Mouse (Mus musculus) C2C12 (cell line): ENCODE measurements at regions not wholly inside any gene's neighbourhood (a gene's known extent, or its start where the extent isn't known, plus 50 kb on each side); places are given as distances from the start of the nearest gene placed in this dataset.

Experiments
- H3K27me3 ChIP-seq: one replicate; pipeline ENCODE4 v1.6.1; 2011; ENCODE audit not compliant: control insufficient read depth, insufficient read depth, insufficient read length
- H3K36me3 ChIP-seq: one replicate; pipeline ENCODE4 v1.6.1; 2011; ENCODE audit not compliant: control insufficient read depth, insufficient read depth
- H3K4me3 ChIP-seq: one replicate; pipeline ENCODE4 v1.5.1; 2011; ENCODE audit warnings: mild to moderate bottlenecking, control low read depth; ENCODE audit not compliant: poor library complexity, insufficient read depth, severe bottlenecking
- H3K79me2 ChIP-seq: one replicate; pipeline ENCODE4 v1.6.1; 2011; ENCODE audit not compliant: control insufficient read depth, insufficient read depth
- H3K79me3 ChIP-seq: one replicate; pipeline ENCODE4 v1.6.1; 2011; ENCODE audit warnings: low read depth, control low read depth
- H3ac ChIP-seq: one replicate; pipeline ENCODE3; 2011; ENCODE audit warnings: low read depth; ENCODE audit not compliant: control insufficient read depth, insufficient read length
- CEBPB ChIP-seq: IDR thresholded peaks from one replicate; pipeline ENCODE4 v1.6.1; 2011; ENCODE audit warnings: low read depth, mild to moderate bottlenecking, control low read depth, moderate library complexity
- CTCF ChIP-seq: IDR thresholded peaks from one replicate; pipeline ENCODE4 v1.5.1; 2011; ENCODE audit not compliant: control insufficient read depth, insufficient read depth, insufficient read length
- FOSL1 ChIP-seq: IDR thresholded peaks from one replicate; pipeline ENCODE4 v1.8.0; 2011; ENCODE audit warnings: mild to moderate bottlenecking, low read length; ENCODE audit not compliant: poor library complexity, insufficient read depth, severe bottlenecking
- MAX ChIP-seq: IDR thresholded peaks from one replicate; pipeline ENCODE4 v1.6.1; 2011; ENCODE audit warnings: mild to moderate bottlenecking, control low read depth
- MYOD1 ChIP-seq: IDR thresholded peaks from one replicate; pipeline ENCODE4 v1.6.1; 2011; ENCODE audit warnings: low read depth; ENCODE audit not compliant: control insufficient read depth, insufficient read length
- MYOG ChIP-seq: IDR thresholded peaks from one replicate; pipeline ENCODE4 v1.6.1; 2011; ENCODE audit not compliant: control insufficient read depth, insufficient read length; ENCODE audit errors: extremely low read depth
- USF1 ChIP-seq: IDR thresholded peaks from one replicate; pipeline ENCODE4 v1.6.1; 2011; ENCODE audit warnings: low read depth, mild to moderate bottlenecking, control low read depth, moderate library complexity

DNA sequence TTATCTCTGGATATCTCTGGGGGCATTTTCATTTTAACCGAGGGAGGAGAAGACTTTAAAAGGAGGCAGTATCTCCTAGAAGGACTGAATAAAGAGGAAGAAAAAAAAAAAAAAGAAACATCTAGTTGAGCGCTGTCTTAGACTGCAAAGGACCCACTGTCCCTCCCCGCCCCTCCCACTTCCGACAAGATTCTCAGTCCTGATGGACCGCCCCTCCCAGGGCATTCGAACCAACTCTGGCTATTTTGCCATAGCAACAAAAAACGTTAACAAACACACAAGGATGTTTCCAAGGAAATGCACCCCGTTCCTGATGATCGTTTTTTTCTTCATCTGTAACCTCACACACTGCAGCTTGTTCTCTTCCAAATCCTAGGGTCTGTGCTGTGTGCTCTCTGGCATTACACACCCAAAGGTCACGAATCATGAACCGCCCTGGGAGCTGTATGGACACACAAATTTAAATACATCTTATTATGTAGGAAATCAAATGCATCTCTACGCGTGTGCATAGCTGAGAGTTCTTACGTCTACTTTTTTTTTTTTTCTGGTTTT is 75.8 kb downstream of the Rnd3 start:
- no peaks in the 10 kb centered on the region for H3K36me3 ChIP-seq
- TF ChIP-seq USF1 (no peak), CEBPB (no peak), MYOD1 (no peak), FOSL1 (no peak), MAX (no peak), CTCF (no peak), MYOG (no peak)
- H3K79me3 ChIP-seq = no peaks in the 10 kb centered on the region
- H3K79me2 ChIP-seq = no peaks in the 10 kb centered on the region
- no peaks in the 10 kb centered on the region for H3K27me3 ChIP-seq
- no peak overlapping the region for H3K4me3 ChIP-seq
- no peak overlapping the region for H3ac ChIP-seq

DNA sequence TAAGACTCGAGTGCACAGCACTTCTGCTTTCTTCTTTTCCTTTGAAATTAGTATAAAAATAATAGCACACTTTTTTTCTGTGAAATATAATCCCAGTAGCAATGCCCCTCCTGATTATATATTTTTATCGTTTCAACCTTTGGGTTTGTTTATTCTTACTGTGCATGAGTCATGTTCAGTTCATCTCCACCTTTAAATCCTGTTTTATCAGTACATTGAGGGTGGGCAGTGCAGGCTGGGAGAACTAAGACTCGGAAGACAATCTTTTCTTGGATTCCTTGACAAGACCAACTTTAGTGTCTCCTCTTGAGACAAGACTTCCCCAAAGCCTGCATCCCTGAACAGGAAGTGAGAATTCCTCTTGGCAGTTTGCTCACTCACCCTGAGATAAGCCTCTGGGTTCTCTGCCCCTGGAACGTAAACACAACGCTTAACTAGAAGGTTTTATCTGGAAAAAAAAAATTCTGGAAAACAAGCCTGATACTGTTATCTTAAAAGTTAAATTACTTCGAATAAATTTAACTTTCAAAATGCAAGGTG is 76.5 kb downstream of the Rnd3 start:
- Histone ChIP-seq H3K27me3 (no peaks in the 10 kb centered on the region), H3K79me3 (no peaks in the 10 kb centered on the region), H3ac (no peak overlapping the region), H3K36me3 (no peaks in the 10 kb centered on the region), H3K4me3 (no peak overlapping the region), H3K79me2 (no peaks in the 10 kb centered on the region)
- TF ChIP-seq USF1 = no peak
- no peak for TF ChIP-seq MYOD1
- no peak for TF ChIP-seq CTCF
- TF ChIP-seq MYOG = no peak
- TF ChIP-seq FOSL1 = no peak
- TF ChIP-seq MAX = no peak
- TF ChIP-seq CEBPB = no peak

DNA sequence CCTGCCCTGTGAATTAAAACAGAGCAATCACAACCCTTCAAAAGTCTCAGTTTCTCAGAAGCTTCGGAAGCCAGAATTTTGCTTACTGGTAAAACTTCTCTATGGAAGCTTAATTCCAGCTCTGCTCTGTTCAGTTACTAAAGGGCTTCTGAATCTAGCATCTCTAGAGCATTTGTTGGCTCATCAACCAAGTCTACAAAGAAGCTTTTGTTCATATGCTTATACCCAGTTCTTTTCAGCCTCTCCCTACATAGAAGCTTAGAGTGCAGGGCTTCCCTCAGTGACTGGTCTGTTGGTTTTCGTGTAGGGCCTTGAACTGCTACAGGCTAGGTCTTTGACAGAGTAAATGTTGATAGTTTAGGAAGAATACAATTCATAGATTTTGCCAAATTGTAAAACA is 78.0 kb downstream of the Rnd3 start:
- Histone ChIP-seq H3K36me3 (no peaks in the 10 kb centered on the region), H3K79me2 (no peaks in the 10 kb centered on the region), H3K79me3 (no peaks in the 10 kb centered on the region), H3ac (no peak overlapping the region), H3K4me3 (no peak overlapping the region), H3K27me3 (no peaks in the 10 kb centered on the region)
- TF ChIP-seq USF1 (no peak), MAX (no peak), FOSL1 (no peak), MYOG (no peak), MYOD1 (no peak), CTCF (no peak), CEBPB (no peak)

DNA sequence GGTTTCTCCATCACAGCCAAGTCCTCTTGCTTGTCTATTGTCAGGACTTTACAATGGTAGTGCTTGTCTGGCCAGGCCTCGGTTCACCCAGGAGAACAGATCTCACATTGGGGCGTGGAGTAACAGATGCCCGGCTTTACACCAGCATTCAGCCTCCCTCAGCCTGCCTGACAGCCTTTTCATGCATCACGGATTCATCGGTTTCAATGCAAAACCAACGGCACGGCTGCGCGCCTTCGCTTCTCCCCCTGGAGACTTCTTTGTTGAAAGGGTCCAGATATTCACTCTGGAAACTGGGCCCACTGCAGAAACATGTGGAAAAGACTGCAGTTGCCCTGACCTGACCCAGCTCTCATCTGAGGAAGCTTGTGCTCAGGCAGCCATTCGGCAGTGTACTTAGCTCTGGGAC is 82.5 kb downstream of the Rnd3 start:
- no peaks in the 10 kb centered on the region for H3K79me2 ChIP-seq
- no peaks in the 10 kb centered on the region for H3K27me3 ChIP-seq
- TF ChIP-seq USF1 = no peak
- TF ChIP-seq MYOG = no peak
- TF ChIP-seq MAX = no peak
- no peak for TF ChIP-seq FOSL1
- no peak for TF ChIP-seq MYOD1
- no peak for TF ChIP-seq CEBPB
- no peak for TF ChIP-seq CTCF
- no peaks in the 10 kb centered on the region for H3K36me3 ChIP-seq
- H3ac ChIP-seq = no peak overlapping the region
- no peaks in the 10 kb centered on the region for H3K79me3 ChIP-seq
- no peak overlapping the region for H3K4me3 ChIP-seq

DNA sequence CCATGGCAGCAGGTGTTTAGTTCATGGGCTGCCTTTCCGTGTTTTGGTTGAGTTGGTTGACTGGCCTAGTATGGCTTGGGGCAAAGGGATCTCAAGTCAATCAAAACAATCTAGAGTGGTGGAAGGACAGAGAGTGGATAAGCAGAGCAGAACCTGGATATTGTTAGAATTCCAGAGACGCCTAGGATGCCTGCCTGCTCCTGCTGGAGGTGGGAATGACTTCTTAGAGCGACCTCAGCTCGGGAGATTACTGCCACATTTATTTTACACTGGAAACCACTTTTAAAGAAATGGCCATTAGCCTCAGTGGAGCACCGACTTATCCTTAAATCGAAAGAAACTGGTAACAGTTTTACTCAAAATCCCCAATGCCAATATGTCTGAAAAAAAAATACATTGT is 83.1 kb downstream of the Rnd3 start:
- Histone ChIP-seq H3ac (no peak overlapping the region), H3K36me3 (no peaks in the 10 kb centered on the region), H3K79me3 (no peaks in the 10 kb centered on the region), H3K4me3 (no peak overlapping the region), H3K79me2 (no peaks in the 10 kb centered on the region), H3K27me3 (no peaks in the 10 kb centered on the region)
- TF ChIP-seq MYOD1 (no peak), CTCF (no peak), MAX (no peak), MYOG (no peak), USF1 (no peak), CEBPB (no peak)

DNA sequence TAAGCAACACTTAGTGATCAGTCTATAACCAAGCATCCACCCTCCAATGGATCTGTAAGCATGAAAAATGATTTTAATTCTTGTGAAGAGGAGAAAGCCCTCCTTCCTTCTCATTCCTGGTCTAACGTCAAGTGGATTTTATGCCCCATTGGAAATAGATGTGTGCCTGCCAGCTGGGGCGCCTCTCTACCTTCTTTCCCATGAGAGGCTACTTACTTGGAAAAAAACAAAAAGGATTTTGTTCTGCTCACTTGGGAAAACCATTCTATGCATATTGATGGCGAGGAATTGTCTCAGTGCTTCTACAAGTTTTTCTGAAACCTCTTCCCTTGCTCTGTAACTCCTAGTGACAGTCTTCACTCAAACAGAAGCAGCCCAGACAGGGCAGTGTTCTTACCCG is 84.1 kb downstream of the Rnd3 start:
- Histone ChIP-seq H3K27me3 (no peaks in the 10 kb centered on the region), H3ac (no peak overlapping the region), H3K36me3 (no peaks in the 10 kb centered on the region), H3K79me2 (no peaks in the 10 kb centered on the region), H3K4me3 (no peak overlapping the region), H3K79me3 (no peaks in the 10 kb centered on the region)
- TF ChIP-seq MYOG (no peak), MYOD1 (no peak), CTCF (no peak), FOSL1 (no peak), USF1 (no peak), CEBPB (no peak), MAX (no peak)
